Mouse (Mus musculus): Measurements from ENCODE around the gene Rims4.

DNA sequence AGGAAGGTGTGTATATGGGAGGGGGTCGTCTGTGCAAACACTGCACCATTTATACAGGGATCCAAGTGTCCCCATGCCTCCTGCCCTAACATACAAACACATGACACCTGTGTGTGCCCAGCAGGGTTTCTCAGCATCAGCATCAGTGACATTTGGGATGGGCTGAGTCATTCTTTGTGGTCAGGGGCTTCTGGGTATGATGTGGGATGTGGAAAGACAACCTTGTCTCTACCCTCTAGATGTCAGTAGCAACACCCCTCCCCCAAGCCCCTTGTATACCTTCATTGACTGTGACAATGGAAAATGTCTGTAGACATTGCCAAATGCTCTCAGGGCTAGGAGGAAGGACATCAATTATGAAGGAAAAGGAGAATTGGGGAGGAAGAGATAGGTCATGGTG lies 87.3 kb downstream of the Rims4 start:
- no peak for TF ChIP-seq CTCF (IDR thresholded peaks at IDR 0.05; ENCODE audit: low read depth)
- TF ChIP-seq EP300 (optimal IDR thresholded peaks at IDR 0.05): no peak
